Mouse (Mus musculus): ENCODE data around the gene Ifitm5. TPM values are rescaled to one million over a fixed set of nuclear protein-coding genes. Genes with fewer than 3 reads are reported as not detected.
A peak's percentile ranks its signal among the peaks of the same experiment; 100 is the strongest.

Ifitm5 gene
- polyA plus RNA-seq, 1 experiment = 0.81 TPM

GRCm38 (mm10) chr7:140938436-140938835 is 11.7 kb downstream of the Ifitm5 start:
- H3K27me3 ChIP-seq (ENCODE audit: control insufficient read depth, insufficient read depth, low read length) = no peaks in the 10 kb centered on the region
- 56% methylated on average over 3 of the region's 3 CpGs for WGBS
- no peaks in the 10 kb centered on the region for H3K36me3 ChIP-seq (ENCODE audit: control insufficient read depth, insufficient read depth, low read length)

GRCm38 (mm10) chr7:140927181-140927580 is 22.9 kb downstream of the Ifitm5 start:
- Histone ChIP-seq H3K36me3 (ENCODE audit: control insufficient read depth, insufficient read depth, low read length) (no peaks in the 10 kb centered on the region), H3K27me3 (ENCODE audit: control insufficient read depth, insufficient read depth, low read length) (peaks cover 2% of the 10 kb centered on the region; the same call in 1 of the 2 replicates), H3K4me3 (ENCODE audit: control insufficient read depth, insufficient read depth, low read length) (no peak overlapping the region), H3K27ac (ENCODE audit: control insufficient read depth, insufficient read depth, low read length) (no peak overlapping the region), H3K4me1 (replicated peaks; ENCODE audit: control insufficient read depth, insufficient read depth, low read length) (peaks cover 6% of the 10 kb centered on the region)
- WGBS = 97% methylated on average over 6 of the region's 6 CpGs
- DNase-seq = no peak
- TF ChIP-seq CTCF (IDR thresholded peaks at IDR 0.05; ENCODE audit: borderline replicate concordance, control insufficient read depth, extremely low read depth, insufficient read depth, low read length, poor library complexity) (no peak), POLR2A (IDR thresholded peaks at IDR 0.05; ENCODE audit: control insufficient read depth, extremely low read depth, insufficient read depth, low read length, poor library complexity) (no peak)

More at GRCm38 (mm10) chr7:140938436-140938835, 11.7 kb downstream of the Ifitm5 start:
- TF ChIP-seq POLR2A (IDR thresholded peaks at IDR 0.05; ENCODE audit: control insufficient read depth, extremely low read depth, insufficient read depth, low read length, poor library complexity) (no peak), CTCF (IDR thresholded peaks at IDR 0.05; ENCODE audit: borderline replicate concordance, control insufficient read depth, extremely low read depth, insufficient read depth, low read length, poor library complexity) (no peak)
- Histone ChIP-seq H3K4me1 (replicated peaks; ENCODE audit: control insufficient read depth, insufficient read depth, low read length) (peaks cover 12% of the 10 kb centered on the region), H3K27ac (ENCODE audit: control insufficient read depth, insufficient read depth, low read length) (no peak overlapping the region), H3K4me3 (ENCODE audit: control insufficient read depth, insufficient read depth, low read length) (no peak overlapping the region)
- DNase-seq = no peak

- Histone ChIP-seq H3K36me3 (ENCODE audit: control insufficient read depth, insufficient read depth, low read length) (no peaks in the 10 kb centered on the region), H3K27me3 (ENCODE audit: control insufficient read depth, insufficient read depth, low read length) (peaks cover 4% of the 10 kb centered on the region; the same call in 1 of the 2 replicates), H3K4me3 (ENCODE audit: control insufficient read depth, insufficient read depth, low read length) (peak overlapping the region; percentile 25), H3K27ac (ENCODE audit: control insufficient read depth, insufficient read depth, low read length) (no peak overlapping the region), H3K4me1 (replicated peaks; ENCODE audit: control insufficient read depth, insufficient read depth, low read length) (peaks cover 9% of the 10 kb centered on the region)
- 24% methylated on average over 30 of the region's 30 CpGs for WGBS
- TF ChIP-seq CTCF (IDR thresholded peaks at IDR 0.05; ENCODE audit: borderline replicate concordance, control insufficient read depth, extremely low read depth, insufficient read depth, low read length, poor library complexity) = no peak
- no peak for TF ChIP-seq POLR2A (IDR thresholded peaks at IDR 0.05; ENCODE audit: control insufficient read depth, extremely low read depth, insufficient read depth, low read length, poor library complexity)
- no peak for DNase-seq
Measured at GRCm38 (mm10) chr7:140923070-140923775, 26.9 kb downstream of the Ifitm5 start.

DNA sequence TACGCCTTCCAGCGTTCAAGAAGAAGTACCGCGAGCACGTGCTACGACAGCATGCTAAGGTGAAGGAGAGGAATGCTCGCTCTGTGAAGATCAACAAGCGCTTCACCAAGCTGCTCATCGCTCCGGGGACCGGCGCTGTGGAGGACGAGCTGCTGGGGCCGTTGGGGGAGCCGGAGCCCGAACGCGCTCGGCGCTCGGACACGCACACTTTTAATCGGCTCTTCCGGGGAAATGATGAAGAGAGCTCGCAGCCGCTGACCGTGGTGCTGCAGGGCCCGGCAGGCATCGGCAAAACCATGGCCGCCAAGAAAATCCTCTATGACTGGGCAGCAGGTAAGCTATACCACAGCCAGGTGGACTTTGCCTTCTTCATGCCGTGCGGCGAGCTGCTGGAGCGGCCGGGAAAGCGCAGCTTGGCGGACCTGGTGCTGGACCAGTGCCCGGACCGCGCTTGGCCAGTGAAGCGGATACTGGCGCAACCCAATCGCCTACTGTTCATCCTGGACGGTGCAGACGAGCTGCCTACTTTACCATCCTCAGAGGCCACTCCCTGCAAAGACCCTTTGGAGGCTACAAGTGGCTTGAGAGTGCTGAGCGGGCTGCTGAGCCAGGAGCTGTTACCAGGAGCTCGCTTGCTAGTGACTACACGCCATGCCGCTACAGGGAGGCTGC is 27.6 kb downstream of the Ifitm5 start:
- H3K27ac ChIP-seq (ENCODE audit: control insufficient read depth, insufficient read depth, low read length) = no peak overlapping the region
- peaks cover 4% of the 10 kb centered on the region; the same call in 1 of the 2 replicates for H3K27me3 ChIP-seq (ENCODE audit: control insufficient read depth, insufficient read depth, low read length)
- WGBS = 3% methylated on average over 49 of the region's 49 CpGs
- DNase-seq = no peak
- TF ChIP-seq CTCF (IDR thresholded peaks at IDR 0.05; ENCODE audit: borderline replicate concordance, control insufficient read depth, extremely low read depth, insufficient read depth, low read length, poor library complexity) (no peak), POLR2A (IDR thresholded peaks at IDR 0.05; ENCODE audit: control insufficient read depth, extremely low read depth, insufficient read depth, low read length, poor library complexity) (no peak)
- H3K36me3 ChIP-seq (ENCODE audit: control insufficient read depth, insufficient read depth, low read length) = no peaks in the 10 kb centered on the region
- peaks cover 9% of the 10 kb centered on the region for H3K4me1 ChIP-seq (replicated peaks; ENCODE audit: control insufficient read depth, insufficient read depth, low read length)
- H3K4me3 ChIP-seq (ENCODE audit: control insufficient read depth, insufficient read depth, low read length) = peak overlapping the region; percentile 25

GRCm38 (mm10) chr7:140921225-140921975 is 28.7 kb downstream of the Ifitm5 start:
- Histone ChIP-seq H3K27ac (ENCODE audit: control insufficient read depth, insufficient read depth, low read length) (no peak overlapping the region), H3K36me3 (ENCODE audit: control insufficient read depth, insufficient read depth, low read length) (no peaks in the 10 kb centered on the region), H3K4me1 (replicated peaks; ENCODE audit: control insufficient read depth, insufficient read depth, low read length) (peaks cover 9% of the 10 kb centered on the region), H3K4me3 (ENCODE audit: control insufficient read depth, insufficient read depth, low read length) (no peak overlapping the region), H3K27me3 (ENCODE audit: control insufficient read depth, insufficient read depth, low read length) (peaks cover 4% of the 10 kb centered on the region; the same call in 1 of the 2 replicates)
- WGBS = 62% methylated on average over 22 of the region's 22 CpGs
- DNase-seq = no peak
- TF ChIP-seq CTCF (IDR thresholded peaks at IDR 0.05; ENCODE audit: borderline replicate concordance, control insufficient read depth, extremely low read depth, insufficient read depth, low read length, poor library complexity) (no peak), POLR2A (IDR thresholded peaks at IDR 0.05; ENCODE audit: control insufficient read depth, extremely low read depth, insufficient read depth, low read length, poor library complexity) (no peak)

GRCm38 (mm10) chr7:140920418-140921029 is 29.6 kb downstream of the Ifitm5 start, which contains the start of gene Nlrp6:
TSS of gene Nlrp6 (plus strand) at chr7:140920902.
- Histone ChIP-seq H3K36me3 (ENCODE audit: control insufficient read depth, insufficient read depth, low read length) (no peaks in the 10 kb centered on the region), H3K4me3 (ENCODE audit: control insufficient read depth, insufficient read depth, low read length) (no peak within 1 kb of the TSS), H3K27ac (ENCODE audit: control insufficient read depth, insufficient read depth, low read length) (no peak within 1 kb of the TSS), H3K4me1 (replicated peaks; ENCODE audit: control insufficient read depth, insufficient read depth, low read length) (peaks cover 9% of the 10 kb centered on the region), H3K27me3 (ENCODE audit: control insufficient read depth, insufficient read depth, low read length) (peaks cover 4% of the 10 kb centered on the region; the same call in 1 of the 2 replicates)
- 91% methylated on average over 8 of the region's 8 CpGs for WGBS
- TF ChIP-seq POLR2A (IDR thresholded peaks at IDR 0.05; ENCODE audit: control insufficient read depth, extremely low read depth, insufficient read depth, low read length, poor library complexity) (no peak), CTCF (IDR thresholded peaks at IDR 0.05; ENCODE audit: borderline replicate concordance, control insufficient read depth, extremely low read depth, insufficient read depth, low read length, poor library complexity) (no peak)
- DNase-seq = no peak
